Mouse (Mus musculus) bone marrow, adult 2 months (tissue): ENCODE measurements around the gene Smoc1.

Experiments used
- CTCF ChIP-seq: fragments of 200-500 bp; IDR thresholded peaks from 2 replicates; pipeline ENCODE4 v1.5.1; 2011; ENCODE audit warnings: low read length, control low read depth; ENCODE audit not compliant: control insufficient read depth, insufficient read depth
- POLR2A ChIP-seq: fragments of 200-500 bp; IDR thresholded peaks from 2 replicates; pipeline ENCODE4 v1.6.1; 2011; ENCODE audit warnings: low read depth, mild to moderate bottlenecking, control low read depth, low read length, borderline replicate concordance; ENCODE audit not compliant: control insufficient read depth

GRCm38 (mm10) chr12:81002841-81003635, 23.6 kb upstream of the Smoc1 start:
- no peak for TF ChIP-seq CTCF
- TF ChIP-seq POLR2A, result no peak
